Mouse (Mus musculus) spleen, postnatal 14 days (tissue): ENCODE results near the gene Chd3.

Experiments used
- DNase-seq, 2 experiments: peaks; one replicate each; pipeline ENCODE4 v3.0.0; 2021 to 2022; ENCODE audit warnings: low spot score in 2 of 2

Gene Chd3

DNA sequence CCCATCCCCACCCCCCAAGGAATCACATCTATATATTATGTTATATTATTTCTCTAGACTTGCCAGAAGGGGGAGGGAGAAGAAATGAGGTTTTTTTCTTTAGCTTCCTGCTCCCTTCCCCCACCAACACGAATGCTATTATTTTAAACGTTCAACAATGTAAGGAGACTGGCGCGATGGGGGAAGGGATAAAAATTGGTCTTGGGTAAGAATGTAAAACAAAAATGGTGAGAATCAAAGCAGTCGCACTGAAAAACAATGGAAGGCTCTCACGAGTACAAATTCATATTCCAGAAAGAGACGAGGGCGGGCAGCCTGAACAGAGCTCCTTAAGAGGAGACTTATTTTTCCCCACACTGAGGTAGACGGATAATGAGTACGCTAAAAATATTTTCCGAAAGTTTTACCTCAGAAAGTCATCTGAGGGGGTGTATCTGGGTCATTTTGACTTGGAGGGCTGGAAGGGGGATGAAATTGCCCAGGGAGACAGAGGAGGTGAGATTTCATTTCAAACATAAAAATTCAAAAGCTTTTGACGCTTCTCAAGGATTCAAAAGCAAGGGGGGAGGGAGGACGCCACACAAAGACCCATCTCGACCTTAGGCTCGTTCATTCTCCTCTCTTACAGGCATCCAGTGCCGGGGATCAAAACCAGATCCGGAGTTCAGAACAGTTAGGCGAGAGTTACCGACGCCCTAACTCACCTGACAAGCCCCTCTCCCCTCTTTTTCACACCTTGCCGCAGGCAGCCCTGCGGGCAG, 2.2 kb downstream of the Chd3 start:
- no peak for DNase-seq

DNA sequence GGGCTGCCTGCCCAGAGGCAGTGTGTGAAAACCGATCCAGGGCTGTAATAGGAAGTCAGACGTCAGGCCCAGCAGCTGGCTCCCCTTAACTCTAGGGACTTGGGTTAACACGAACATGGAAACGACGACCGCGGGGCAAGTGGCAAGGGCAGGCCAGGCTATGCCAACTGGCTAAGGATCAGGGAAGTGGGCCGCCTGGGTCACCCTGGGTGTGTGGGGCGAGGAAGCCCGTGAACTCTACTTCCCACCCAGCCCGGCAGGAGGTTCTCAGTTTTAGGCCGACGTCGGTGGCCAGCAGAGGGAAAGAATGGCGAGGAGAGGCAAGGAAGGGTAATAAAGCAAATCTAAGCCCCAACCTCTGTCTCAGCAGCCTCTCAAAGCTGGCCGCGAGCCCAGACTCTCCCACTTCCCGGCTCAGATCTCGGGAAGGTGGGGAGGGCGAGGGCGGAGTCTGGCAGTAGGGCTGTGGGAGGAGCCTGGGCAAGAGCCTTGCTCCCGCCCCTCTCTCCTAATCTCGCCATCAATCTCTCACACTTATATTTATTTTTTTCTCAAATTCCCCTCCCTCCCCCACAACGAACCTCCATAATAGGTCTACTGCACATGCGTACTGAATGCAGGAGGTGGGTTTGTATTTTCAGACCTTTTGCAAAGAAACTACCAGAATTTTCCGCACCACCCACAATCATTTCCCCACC, 2.9 kb downstream of the Chd3 start:
- peak; percentile 62 to 66 for DNase-seq

DNA sequence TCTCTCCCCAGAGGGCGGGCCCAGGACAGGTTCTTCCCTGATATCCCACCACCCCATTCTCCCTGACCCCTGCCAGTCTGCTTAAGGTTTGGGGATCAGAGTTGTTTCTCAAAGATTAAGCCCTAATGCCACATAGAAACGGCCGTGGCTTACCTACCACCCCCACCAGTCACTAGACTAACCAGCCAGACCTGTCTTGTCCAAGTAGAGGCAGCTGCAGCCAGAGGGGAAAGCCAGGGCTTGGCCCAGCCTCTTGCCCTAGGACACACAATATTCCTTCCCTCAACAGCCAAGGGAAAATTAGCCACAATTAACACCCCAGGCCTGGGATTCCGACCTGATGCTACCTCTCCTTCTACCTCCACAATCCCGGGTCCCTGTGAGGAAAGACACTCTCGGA, 3.5 kb downstream of the Chd3 start:
- no peak for DNase-seq

DNA sequence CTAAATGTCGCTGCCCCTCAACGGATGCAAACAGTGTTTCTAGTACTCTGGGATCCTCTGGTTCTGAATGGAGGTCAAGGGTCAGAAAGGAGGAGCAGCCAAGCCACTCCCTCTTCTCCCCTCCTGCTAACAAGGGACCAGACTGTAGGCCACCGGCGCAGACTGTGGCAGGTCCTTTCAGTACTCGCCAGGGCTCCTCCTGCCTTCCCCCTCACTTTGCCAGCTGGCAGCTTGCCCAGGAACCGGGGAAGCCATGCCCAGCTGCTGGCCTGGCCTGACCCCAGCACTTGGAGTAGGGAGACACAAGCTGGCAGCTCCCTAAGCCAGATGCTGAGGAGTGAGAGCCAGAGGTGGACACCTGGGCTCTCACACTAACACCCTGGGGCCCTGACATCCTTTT, 4.3 kb downstream of the Chd3 start:
- peak; percentile 30 to 58 for DNase-seq

DNA sequence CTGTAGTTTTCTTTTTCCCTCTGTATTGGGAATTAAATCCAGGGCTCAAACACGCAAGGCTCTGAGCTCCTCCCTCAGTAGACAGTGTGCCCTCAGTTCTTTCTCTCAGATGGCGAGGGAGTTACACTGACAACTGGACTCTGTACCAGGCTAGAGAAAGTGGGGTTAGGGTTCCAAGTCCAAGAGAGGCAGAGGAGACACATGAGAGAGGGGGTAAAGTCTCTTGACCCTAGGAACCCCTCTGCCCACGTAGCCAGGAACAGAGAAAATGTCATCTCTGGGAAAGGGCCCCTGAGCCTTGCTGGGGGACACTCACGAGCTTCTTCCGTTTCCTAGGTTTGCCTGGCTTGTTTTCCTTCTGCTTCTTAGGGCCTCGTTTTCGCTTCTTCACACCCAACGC, 4.8 kb downstream of the Chd3 start:
- DNase-seq: no peak

DNA sequence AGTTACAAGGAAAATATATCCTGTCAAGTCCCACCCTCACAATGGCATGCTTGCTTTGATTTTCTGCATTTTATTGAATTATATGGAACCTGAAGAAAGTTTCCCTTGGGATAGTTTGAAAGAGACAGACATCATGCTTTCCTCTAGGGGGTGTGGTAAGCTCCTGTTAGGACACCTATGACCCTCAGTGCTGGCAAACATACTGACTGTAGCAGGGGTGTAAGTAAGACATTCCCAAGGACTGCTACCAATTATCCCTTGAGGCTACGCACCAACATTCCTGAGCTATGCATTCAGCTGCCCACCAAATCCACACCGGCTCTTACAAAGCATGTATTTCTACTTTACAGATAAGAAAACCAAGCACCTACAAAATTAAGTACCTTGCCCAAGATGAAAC, 6.7 kb downstream of the Chd3 start:
- no peak for DNase-seq

DNA sequence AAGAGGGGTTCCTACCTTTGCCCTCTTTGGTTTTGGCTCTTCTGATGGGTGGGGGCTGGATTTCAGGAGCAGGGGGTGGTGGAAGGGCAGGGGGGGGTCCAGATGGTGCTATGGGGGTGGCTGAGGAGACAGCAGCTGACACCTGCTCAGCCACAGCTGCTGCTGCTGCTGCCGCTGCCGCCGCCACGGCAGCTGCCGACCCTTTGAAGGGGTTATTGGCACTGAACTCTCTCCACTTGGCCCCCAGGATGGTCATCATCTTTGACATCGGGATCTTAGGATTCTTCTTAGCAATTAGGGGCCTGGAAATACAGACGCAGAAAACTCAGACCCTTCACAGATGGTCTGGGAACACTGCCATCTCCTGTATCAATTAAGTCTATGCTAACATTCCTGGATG, 7.2 kb downstream of the Chd3 start:
- DNase-seq: no peak

DNA sequence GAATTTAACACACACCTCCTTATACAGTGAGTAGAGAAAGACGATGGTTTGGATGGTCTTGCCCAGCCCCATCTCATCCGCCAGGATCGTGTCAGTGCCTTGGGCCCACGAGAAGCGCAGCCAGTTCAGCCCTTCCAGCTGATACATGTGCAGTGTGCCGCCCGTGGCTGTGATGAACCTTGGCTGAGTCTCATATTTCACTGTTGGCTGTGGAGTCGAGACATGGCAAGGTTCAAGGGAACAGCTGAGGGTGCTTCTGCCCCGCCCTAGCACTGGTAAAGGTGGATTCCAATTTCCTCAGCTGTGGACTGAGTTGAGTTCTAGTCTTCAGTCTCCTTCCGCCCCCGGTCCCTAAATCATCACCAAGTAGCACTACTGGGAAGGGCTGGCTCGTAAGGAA, 11.5 kb downstream of the Chd3 start:
- no peak for DNase-seq

DNA sequence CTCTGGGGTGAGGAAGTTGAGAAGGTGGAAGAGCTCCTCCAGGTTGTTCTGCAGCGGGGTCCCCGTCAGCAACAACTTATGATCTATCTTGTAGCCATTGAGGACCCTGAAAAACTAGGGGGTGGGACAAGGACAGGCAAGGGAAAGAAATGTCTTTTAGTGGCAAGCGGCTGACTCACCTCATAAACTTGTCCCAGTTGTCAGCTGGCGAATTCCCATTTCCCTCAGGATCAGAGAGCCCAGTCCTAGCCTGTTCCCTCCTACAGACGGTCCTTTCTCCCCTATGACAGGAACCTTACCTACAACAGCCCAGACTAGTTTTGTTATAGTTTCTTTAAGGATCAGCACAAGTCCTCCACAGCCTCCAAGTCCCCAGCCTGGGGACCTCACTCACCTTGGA, 12.7 kb downstream of the Chd3 start:
- DNase-seq: no peak

DNA sequence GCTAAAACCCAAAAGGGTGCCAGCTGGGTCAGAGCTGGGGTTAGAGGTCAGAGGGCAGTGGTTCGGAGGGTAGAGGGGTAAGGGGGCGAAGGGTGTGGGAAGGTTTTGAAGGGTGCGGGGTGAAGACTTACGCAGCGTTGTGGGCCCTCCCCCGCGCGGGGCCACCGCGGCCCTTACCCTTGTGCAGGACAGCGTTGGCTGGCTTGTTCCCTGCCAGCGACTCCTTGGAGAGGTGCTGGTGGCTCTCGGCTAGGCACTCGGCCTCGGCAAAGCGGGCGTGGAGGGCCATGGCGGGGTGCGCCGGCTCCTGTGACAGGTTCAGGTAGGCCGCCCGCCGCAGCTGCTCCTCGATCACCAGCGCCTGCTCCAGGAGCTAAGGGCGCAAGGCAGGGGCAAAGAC, 22.8 kb downstream of the Chd3 start:
- no peak for DNase-seq

DNA sequence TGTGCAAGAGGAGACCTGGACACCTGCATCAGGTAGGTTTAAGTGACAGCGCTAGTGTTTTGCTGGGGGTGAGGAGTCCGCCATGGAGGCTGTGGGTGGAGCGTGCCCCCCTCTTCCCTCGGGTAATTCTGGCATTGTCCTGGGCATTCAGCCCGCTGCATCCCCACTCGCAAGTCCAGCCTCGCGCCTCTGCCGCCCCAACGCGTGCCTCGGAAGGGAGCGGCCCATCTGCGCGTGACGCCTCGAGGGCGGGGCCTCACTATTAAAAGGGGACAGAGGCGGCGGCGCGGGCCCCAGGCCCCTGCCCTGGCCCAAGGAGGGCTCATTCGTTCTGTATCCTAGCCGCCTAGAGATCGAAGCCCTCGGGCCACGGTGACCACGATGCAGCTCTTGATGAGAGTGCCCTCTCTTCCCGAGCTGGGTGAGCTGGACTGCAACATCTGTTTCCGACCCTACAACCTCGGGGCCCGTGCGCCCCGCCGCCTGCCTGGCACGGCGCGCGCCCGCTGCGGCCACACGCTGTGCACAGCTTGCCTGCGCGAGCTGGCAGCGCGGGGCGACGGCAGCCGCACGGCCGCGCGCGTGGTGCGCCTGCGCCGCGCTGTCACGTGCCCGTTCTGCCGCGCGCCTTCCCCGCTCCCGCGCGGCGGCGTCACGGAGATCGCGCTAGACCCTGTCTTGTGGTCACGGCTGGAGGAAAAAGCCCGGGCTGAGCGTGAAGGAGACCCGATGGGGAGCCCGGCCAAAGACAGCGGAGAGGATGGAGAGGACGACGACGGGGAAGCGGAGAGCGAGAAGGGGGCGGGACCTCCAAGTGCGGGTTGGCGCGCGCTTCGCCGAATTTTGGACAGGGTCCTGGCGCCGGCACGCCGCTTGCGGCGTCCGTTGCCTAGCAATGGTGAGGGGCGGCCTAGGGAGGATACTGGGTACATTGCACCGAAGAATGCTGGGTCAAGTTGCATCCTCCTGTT, 28.8 kb downstream of the Chd3 start, which contains the start of gene Rnf227:
TSS of gene Rnf227 (plus strand) at position 301 of the 971 bp plus-strand sequence.
- peak; percentile 35 to 46 for DNase-seq

DNA sequence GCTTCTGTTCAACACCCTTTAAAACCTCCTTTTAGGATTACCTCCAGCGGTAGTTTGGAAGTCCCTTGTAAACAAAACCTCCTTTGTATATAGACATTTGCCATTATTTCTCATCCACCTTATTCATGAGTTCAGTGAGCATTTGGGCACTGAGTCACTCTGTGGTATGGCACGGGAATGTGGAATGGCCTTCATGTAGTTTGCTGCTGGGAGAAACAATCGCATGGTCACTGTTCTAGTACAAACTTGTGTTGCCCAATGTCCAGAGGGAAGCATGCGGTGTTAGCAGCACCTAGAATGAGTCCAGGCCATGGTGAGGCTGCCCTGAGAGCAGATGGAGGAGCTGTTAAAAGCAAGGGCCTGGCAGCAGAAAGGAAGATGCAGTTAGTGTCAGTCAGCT, 34.4 kb downstream of the Chd3 start:
- DNase-seq: no peak

DNA sequence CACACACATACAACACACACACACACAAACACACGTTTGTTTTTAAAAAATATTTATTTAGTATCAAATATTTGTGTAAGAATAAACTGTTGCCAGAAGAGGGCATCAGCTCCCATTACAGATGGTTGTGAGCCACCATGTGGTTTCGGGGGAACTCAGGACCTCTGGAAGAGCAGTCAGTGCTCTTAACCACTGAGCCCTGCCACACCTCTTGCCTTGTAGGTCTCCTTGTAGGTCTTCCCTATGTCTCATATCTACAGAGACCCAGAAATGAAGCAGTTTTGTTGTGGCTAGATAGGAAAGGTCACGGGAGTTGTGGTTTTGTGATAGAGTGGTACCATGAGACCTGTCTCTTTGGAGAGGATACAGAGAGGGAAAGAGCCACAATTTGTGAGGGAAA, 35.3 kb downstream of the Chd3 start:
- no peak for DNase-seq

DNA sequence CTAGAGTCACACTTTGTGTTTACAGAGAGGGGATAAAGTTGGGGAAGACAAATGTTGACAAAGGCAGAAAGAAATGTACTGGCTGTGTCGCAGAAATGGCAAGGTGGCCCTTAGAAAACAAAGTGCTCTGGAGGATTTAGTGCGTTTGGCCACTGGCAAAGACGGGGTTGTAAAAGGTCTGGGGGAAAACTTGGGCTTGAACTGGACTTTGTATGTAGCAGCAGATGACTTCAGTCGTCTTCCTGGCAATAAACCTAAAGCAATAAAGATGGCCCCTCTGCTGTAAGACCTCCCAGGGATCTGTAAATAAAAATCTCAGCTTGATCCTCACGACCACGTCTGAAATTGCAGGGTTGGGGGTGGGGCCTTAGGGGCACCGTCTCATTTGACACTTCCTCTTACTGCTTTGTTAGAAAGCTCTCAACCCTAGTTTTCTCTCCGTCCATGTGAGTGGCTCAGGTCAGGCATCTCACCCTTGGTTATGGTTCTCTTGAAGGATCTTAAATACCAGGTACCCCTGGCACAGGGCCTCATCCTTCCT, 36.4 kb downstream of the Chd3 start:
- DNase-seq: no peak

DNA sequence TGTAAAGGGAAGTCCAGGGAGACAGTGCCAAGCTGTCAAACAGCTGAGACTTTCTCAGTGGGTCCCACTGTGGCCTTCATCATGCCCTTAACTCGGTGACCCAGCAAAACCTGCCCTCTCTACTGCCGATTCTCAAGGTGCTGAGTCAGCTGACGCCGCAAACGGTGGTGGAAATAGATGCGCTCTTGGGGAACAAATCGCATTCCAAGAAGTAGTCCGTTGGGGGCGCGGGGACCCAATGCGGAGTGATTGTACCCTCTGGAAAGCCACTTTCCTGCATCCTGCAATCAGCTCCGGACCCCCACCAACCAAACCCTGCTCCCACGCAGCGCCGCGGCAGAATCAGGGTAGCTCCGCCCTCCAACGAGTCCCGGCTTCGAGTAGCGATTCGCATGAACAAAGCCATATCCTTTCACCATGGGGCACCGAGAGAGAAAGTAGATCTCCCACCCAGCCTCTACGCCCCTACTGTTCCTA, 37.2 kb downstream of the Chd3 start:
- DNase-seq: peak; percentile 24 to 60

DNA sequence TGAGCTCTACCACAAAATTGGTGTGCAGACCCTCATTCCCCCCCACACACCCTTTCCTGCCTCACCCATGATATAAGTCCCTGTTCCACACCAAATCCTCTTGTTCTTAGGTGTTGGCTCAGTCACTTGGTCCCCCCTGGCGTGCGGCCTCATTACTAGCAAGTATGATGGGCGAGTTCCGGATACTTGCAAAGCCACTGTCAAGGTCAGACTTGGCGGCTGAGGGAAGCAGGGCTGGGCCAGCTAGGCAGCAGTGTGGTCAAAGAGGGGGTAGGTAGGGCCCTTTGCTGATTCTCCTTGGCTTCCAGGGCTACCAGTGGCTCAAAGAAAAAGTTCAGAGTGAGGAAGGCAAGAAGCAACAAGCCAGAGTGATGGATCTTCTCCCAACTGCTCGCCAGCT, 38.1 kb downstream of the Chd3 start:
- DNase-seq: no peak

DNA sequence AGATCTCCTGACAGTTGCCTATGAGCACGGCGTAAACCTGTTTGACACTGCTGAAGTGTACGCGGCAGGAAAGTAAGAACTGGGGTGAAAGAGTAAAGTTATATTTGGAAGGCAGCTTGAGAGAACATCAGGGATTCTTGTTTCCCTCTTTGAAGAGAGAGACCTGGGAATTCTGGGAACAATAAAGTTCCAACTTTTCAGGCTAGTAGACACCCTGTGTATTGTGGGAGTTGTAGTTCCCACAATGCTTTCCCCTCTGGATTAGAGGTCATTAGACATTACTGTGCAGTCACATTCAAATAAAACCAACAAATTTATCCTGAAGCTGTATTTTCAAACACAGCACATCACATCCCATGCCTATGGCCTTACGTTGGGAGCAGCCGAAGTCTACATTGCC, 40.7 kb downstream of the Chd3 start:
- no peak for DNase-seq

DNA sequence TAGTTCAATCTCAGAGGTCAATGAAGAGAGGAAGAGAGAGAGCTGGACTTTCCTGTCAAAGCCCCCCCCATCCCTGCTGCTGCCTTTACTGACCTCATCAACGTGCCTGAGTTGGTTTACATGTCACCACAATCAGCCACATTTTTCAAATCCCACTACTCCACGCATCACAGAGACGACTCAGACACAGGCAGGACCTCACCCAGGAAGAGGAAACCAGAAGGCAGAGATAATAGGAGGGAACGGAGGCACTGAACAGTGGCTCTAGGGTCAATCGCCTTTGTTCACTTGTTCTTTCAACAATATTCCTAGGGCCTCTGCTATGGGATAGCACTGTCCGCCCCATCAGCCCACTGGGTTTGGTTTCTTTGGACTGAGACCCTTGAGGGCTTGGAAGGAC, 41.6 kb downstream of the Chd3 start:
- no peak for DNase-seq

DNA sequence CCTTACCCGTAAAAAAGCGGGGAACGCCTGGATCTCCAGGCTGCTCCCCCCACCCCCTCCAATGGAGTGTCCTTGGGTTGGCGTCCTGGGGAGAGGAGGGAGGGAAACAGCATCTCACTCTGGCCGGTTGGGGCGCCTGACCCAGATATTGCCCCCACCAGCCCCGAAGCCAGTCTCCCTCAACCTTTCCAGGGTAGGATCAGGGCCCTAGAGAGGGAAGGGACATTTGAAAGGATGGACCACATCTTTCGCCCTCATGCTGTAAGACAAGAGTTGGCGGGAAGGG, 42.1 kb downstream of the Chd3 start:
- no peak for DNase-seq

DNA sequence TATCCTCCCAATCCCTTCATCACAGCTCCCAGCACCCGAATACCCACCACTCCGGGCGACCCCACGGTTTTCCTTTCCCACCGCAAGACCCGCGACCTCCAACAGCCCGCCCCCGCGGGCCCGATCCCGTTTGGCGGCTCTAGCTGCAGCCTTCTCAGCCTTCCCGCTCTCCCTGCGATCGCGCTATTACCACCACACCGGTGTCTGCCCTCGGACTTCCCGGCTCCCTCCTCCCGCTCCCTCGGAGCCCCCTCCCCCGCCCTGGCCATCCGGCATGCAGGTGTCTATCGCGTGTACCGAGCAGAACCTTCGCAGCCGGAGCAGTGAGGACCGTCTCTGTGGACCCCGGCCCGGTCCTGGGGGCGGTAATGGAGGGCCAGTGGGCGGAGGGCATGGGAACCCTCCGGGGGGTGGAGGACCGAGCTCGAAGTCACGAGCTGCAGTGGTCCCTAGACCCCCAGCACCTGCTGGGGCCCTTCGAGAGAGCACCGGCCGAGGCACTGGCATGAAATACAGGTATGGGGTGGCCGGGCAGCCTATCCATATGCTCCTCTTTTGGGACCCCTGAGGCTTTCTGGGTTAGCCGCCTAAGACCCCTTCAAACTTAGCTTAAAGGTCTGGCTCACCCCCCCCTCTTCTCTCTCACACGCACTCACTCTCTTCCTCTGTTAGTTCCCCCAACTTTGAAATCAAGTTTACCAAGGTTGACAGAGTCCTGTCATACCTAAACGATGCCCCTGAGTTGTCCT, 42.6 kb downstream of the Chd3 start:
- no peak for DNase-seq

DNA sequence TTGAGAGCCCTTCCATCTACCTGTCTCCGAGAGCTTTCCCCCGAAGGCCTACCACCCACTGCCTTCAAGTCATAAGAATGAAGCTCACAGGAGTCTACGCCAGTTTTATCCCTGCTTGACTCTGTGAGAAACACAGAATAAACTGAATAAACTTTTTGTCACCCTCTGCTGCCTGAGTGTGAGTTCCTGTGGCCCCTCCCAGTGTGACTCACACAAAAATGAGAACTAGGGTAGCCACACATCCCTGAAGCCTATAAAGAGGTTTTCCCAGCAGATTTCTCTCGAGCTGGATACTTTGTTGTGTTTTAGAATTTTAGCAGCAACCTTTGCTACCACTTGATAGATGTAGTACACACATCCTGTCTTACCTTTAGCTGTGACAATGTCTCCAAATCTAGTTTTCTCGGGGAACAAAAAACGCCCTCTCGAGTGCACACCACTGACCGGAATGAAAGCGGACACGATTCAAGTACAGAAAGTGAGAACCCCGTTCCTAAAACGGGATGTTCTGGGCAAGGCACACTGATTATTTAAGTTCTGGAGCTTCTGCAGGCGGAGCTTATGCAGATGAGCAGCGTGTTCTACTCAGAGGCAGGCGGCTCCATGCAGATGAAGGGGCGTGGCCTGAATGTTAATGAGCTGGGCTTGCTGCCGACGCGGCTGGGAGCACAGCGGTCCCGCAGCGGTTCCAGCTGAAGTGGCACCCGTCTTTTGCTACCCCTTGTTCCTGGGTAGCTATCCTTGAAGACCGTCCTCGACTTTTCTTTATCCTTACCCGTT, 43.4 kb downstream of the Chd3 start, which contains the start of gene Kcnab3:
TSS of gene Kcnab3 (plus strand) at position 631 of the 780 bp plus-strand sequence.
- peak; percentile 74 to 84 for DNase-seq
